Mouse (Mus musculus): ENCODE results near the gene Scap. TPM values are rescaled to one million over a fixed set of nuclear protein-coding genes. Genes with fewer than 3 reads are reported as not detected.
A peak's percentile ranks its signal among the peaks of the same experiment; 100 is the strongest.

Gene Scap
- polyA plus RNA-seq, 1 experiment = 44.4 TPM

DNA sequence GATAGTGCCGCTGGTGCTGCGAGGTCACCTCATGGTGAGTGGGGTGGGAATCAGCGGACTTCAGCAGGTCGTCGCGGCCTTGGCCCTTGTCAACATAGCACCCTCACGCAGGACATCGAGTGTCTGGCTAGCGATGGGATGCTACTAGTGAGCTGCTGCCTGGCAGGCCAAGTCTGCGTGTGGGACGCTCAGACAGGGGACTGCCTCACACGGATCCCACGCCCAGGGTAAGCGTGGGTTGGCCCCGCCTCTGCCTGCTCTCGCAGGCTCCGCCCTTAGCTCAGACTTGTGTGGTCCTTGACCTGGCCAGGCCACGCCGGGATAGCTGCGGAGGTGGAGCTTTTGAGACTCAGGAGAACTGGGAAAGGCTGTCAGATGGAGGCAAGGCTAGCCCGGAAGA, 47.6 kb downstream of the Scap start:
- Histone ChIP-seq H3K27me3 (ENCODE audit: control insufficient read depth, insufficient read depth, insufficient read length) (no peaks in the 10 kb centered on the region), H3K4me2 (ENCODE audit: low read depth) (no peak overlapping the region), H3K79me2 (ENCODE audit: control insufficient read depth, insufficient read depth) (no peaks in the 10 kb centered on the region), H3ac (ENCODE audit: control insufficient read depth, insufficient read length) (no peak overlapping the region), H3K36me3 (ENCODE audit: control insufficient read depth, insufficient read depth) (peaks cover 4% of the 10 kb centered on the region), H3K4me3 (no peak overlapping the region)
- TF ChIP-seq E2F4 (IDR thresholded peaks at IDR 0.05; ENCODE audit: insufficient read depth) (no peak), TCF12 (IDR thresholded peaks at IDR 0.05; ENCODE audit: insufficient read depth, poor library complexity, severe bottlenecking) (no peak), POLR2A (IDR thresholded peaks at IDR 0.05; ENCODE audit: insufficient read length, low read depth) (no peak), TCF3 (IDR thresholded peaks at IDR 0.05; ENCODE audit: insufficient read length, low read depth) (no peak), USF1 (IDR thresholded peaks at IDR 0.05; ENCODE audit: low read depth) (no peak), SRF (IDR thresholded peaks at IDR 0.05; ENCODE audit: control insufficient read depth, insufficient read length, low read depth) (no peak), MYOG (IDR thresholded peaks at IDR 0.05; ENCODE audit: control insufficient read depth in 1 of 3, insufficient read depth in 1 of 3, insufficient read length in 2 of 3, low read depth in 2 of 3) (no peak), CEBPB (IDR thresholded peaks at IDR 0.05; ENCODE audit: insufficient read depth, poor library complexity, severe bottlenecking) (no peak), POLR2AphosphoS2 (IDR thresholded peaks at IDR 0.05; ENCODE audit: insufficient read length, low read depth) (no peak), MAX (IDR thresholded peaks at IDR 0.05; ENCODE audit: low read depth) (no peak), REST (IDR thresholded peaks at IDR 0.05; ENCODE audit: insufficient read depth, insufficient read length) (no peak)

DNA sequence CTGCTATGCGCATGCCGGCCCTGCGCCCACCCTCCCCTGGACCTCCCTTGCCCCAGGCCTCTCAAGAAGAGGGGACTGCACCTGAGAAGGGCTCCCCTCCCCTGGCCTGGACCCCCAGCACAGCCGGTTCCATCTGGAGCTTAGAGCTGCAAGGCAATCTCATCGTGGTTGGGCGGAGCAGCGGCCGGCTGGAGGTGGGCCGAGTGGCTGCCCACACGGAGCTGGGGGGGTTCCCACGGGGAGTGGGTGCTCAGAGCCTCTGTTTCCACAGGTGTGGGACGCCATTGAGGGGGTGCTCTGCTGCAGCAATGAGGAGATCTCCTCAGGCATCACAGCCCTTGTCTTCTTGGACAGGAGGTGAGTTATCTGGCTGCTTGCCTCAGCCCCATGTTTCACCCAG, 48.2 kb downstream of the Scap start:
- TF ChIP-seq MYOG (IDR thresholded peaks at IDR 0.05; ENCODE audit: control insufficient read depth in 1 of 3, insufficient read depth in 1 of 3, insufficient read length in 2 of 3, low read depth in 2 of 3) (no peak), POLR2AphosphoS2 (IDR thresholded peaks at IDR 0.05; ENCODE audit: insufficient read length, low read depth) (peak; percentile 41)
- no peak overlapping the region for H3K4me2 ChIP-seq (ENCODE audit: low read depth)
- no peaks in the 10 kb centered on the region for H3K79me2 ChIP-seq (ENCODE audit: control insufficient read depth, insufficient read depth)
- H3K27me3 ChIP-seq (ENCODE audit: control insufficient read depth, insufficient read depth, insufficient read length) = no peaks in the 10 kb centered on the region
- H3K4me3 ChIP-seq = no peak overlapping the region
- no peak overlapping the region for H3ac ChIP-seq (ENCODE audit: control insufficient read depth, insufficient read length)
- H3K36me3 ChIP-seq (ENCODE audit: control insufficient read depth, insufficient read depth) = peaks cover 5% of the 10 kb centered on the region

DNA sequence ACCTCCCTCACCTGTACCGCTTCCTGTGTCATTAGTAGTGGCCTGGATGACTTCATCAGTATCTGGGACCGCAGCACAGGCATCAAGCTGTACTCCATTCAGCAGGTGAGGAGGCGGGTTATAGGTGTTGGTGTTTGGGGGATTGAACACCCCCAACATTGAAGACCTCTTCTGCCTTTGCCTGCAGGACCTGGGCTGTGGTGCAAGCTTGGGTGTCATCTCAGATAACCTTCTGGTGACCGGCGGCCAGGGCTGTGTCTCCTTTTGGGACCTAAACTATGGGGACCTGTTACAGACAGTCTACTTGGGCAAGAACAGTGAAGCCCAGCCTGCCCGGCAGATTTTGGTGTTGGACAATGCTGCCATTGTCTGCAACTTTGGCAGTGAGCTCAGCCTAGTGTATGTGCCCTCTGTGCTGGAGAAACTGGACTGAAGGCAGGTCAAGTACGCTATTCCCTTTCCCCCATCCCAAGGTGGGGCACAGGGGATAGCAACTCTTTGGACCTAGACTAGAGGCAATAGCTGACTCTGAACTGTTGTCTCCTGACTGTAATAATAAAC, 51.4 kb downstream of the Scap start:
- Histone ChIP-seq H3K4me2 (ENCODE audit: low read depth) (no peak overlapping the region), H3K4me3 (no peak overlapping the region), H3K27me3 (ENCODE audit: control insufficient read depth, insufficient read depth, insufficient read length) (no peaks in the 10 kb centered on the region), H3K36me3 (ENCODE audit: control insufficient read depth, insufficient read depth) (peaks cover 10% of the 10 kb centered on the region), H3ac (ENCODE audit: control insufficient read depth, insufficient read length) (no peak overlapping the region), H3K79me2 (ENCODE audit: control insufficient read depth, insufficient read depth) (no peaks in the 10 kb centered on the region)
- TF ChIP-seq USF1 (IDR thresholded peaks at IDR 0.05; ENCODE audit: low read depth) (no peak), POLR2AphosphoS2 (IDR thresholded peaks at IDR 0.05; ENCODE audit: insufficient read length, low read depth) (peak; percentile 64), MYOD1 (IDR thresholded peaks at IDR 0.05; ENCODE audit: control insufficient read depth in 1 of 3, insufficient read length in 2 of 3, low read depth in 2 of 3) (no peak), MAX (IDR thresholded peaks at IDR 0.05; ENCODE audit: low read depth) (no peak), POLR2A (IDR thresholded peaks at IDR 0.05; ENCODE audit: insufficient read length, low read depth) (no peak)

DNA sequence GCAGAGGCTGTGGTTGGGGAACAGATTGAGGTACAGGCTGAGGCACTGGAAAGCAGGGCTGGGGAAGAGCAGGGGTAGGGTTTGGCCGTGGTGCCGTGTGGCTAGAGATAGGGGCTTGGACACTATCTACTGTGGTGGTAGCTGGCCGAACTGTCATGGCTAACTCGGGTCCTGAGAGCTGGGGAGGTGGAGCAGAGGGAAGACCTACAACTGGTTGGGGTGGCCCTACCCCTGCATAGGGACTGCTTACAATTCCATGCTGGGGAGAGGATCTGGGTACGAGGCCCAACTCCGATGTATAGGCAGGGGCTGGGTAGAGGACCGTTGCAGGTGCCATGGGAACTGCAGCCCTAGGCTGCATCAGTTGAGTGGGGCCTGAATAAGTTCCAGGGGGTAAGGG, 54.9 kb downstream of the Scap start:
- Histone ChIP-seq H3K79me2 (ENCODE audit: control insufficient read depth, insufficient read depth) (no peaks in the 10 kb centered on the region), H3K27me3 (ENCODE audit: control insufficient read depth, insufficient read depth, insufficient read length) (no peaks in the 10 kb centered on the region), H3K4me2 (ENCODE audit: low read depth) (no peak overlapping the region), H3K36me3 (ENCODE audit: control insufficient read depth, insufficient read depth) (peaks cover 13% of the 10 kb centered on the region), H3ac (ENCODE audit: control insufficient read depth, insufficient read length) (no peak overlapping the region), H3K4me3 (no peak overlapping the region)
- TF ChIP-seq MYOG (IDR thresholded peaks at IDR 0.05; ENCODE audit: control insufficient read depth in 1 of 3, insufficient read depth in 1 of 3, insufficient read length in 2 of 3, low read depth in 2 of 3) (no peak), TCF12 (IDR thresholded peaks at IDR 0.05; ENCODE audit: insufficient read depth, poor library complexity, severe bottlenecking) (no peak), POLR2AphosphoS2 (IDR thresholded peaks at IDR 0.05; ENCODE audit: insufficient read length, low read depth) (no peak), E2F4 (IDR thresholded peaks at IDR 0.05; ENCODE audit: insufficient read depth) (no peak), CEBPB (IDR thresholded peaks at IDR 0.05; ENCODE audit: insufficient read depth, poor library complexity, severe bottlenecking) (no peak), TCF3 (IDR thresholded peaks at IDR 0.05; ENCODE audit: insufficient read length, low read depth) (no peak), USF1 (IDR thresholded peaks at IDR 0.05; ENCODE audit: low read depth) (no peak), POLR2A (IDR thresholded peaks at IDR 0.05; ENCODE audit: insufficient read length, low read depth) (no peak), MAX (IDR thresholded peaks at IDR 0.05; ENCODE audit: low read depth) (no peak), MYOD1 (IDR thresholded peaks at IDR 0.05; ENCODE audit: control insufficient read depth in 1 of 3, insufficient read length in 2 of 3, low read depth in 2 of 3) (no peak), REST (IDR thresholded peaks at IDR 0.05; ENCODE audit: insufficient read depth, insufficient read length) (no peak), SRF (IDR thresholded peaks at IDR 0.05; ENCODE audit: control insufficient read depth, insufficient read length, low read depth) (no peak)

DNA sequence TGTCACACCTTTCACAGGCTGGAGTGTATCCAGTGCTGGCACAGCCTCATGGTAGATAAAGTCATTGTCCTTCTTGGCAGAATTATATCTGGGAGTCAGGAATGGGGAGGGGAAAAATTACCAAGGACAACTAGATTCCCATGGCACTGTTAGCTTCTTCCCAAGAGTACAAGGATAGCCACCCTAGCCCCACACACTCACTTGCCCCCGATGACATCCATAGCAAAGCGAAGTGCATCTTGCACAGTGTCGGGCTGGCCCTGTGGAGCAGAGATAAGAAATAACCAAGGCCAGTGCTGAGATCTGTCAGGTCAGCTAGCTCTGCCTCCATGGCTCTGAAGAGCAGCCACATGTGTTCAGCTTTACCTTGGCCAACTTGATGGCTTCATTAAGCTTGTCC, 57.8 kb downstream of the Scap start:
- no peak overlapping the region for H3ac ChIP-seq (ENCODE audit: control insufficient read depth, insufficient read length)
- H3K36me3 ChIP-seq (ENCODE audit: control insufficient read depth, insufficient read depth) = peaks cover 16% of the 10 kb centered on the region
- peaks cover 6% of the 10 kb centered on the region for H3K79me2 ChIP-seq (ENCODE audit: control insufficient read depth, insufficient read depth)
- no peaks in the 10 kb centered on the region for H3K27me3 ChIP-seq (ENCODE audit: control insufficient read depth, insufficient read depth, insufficient read length)
- no peak overlapping the region for H3K4me2 ChIP-seq (ENCODE audit: low read depth)
- no peak overlapping the region for H3K4me3 ChIP-seq
- no peak for TF ChIP-seq POLR2A (IDR thresholded peaks at IDR 0.05; ENCODE audit: insufficient read length, low read depth)
- no peak for TF ChIP-seq TCF3 (IDR thresholded peaks at IDR 0.05; ENCODE audit: insufficient read length, low read depth)
- no peak for TF ChIP-seq REST (IDR thresholded peaks at IDR 0.05; ENCODE audit: insufficient read depth, insufficient read length)
- TF ChIP-seq MAX (IDR thresholded peaks at IDR 0.05; ENCODE audit: low read depth) = no peak
- TF ChIP-seq MYOD1 (IDR thresholded peaks at IDR 0.05; ENCODE audit: control insufficient read depth in 1 of 3, insufficient read length in 2 of 3, low read depth in 2 of 3) = no peak
- no peak for TF ChIP-seq CEBPB (IDR thresholded peaks at IDR 0.05; ENCODE audit: insufficient read depth, poor library complexity, severe bottlenecking)
- no peak for TF ChIP-seq TCF12 (IDR thresholded peaks at IDR 0.05; ENCODE audit: insufficient read depth, poor library complexity, severe bottlenecking)
- TF ChIP-seq SRF (IDR thresholded peaks at IDR 0.05; ENCODE audit: control insufficient read depth, insufficient read length, low read depth) = no peak
- TF ChIP-seq MYOG (IDR thresholded peaks at IDR 0.05; ENCODE audit: control insufficient read depth in 1 of 3, insufficient read depth in 1 of 3, insufficient read length in 2 of 3, low read depth in 2 of 3) = no peak
- TF ChIP-seq E2F4 (IDR thresholded peaks at IDR 0.05; ENCODE audit: insufficient read depth) = no peak
- no peak for TF ChIP-seq USF1 (IDR thresholded peaks at IDR 0.05; ENCODE audit: low read depth)
- TF ChIP-seq POLR2AphosphoS2 (IDR thresholded peaks at IDR 0.05; ENCODE audit: insufficient read length, low read depth) = no peak
